Mouse (Mus musculus) cerebellum, postnatal 4 days (tissue): Measurements from ENCODE around the gene Tuft1.
A peak's percentile ranks its signal among the peaks of the same experiment; 100 is the strongest.
"Not testable (repeated sequence)": the region's sequence is repeated elsewhere in the genome, so short reads cannot be mapped to it uniquely, and the experiment has no call there.

ENCODE experiments used
- DNase-seq, 2 experiments: peaks; one replicate each; pipeline ENCODE4 v3.0.0; 2022; ENCODE audit warnings: low spot score in 2 of 2, mixed read lengths in 1 of 2

The Tuft1 gene

DNA sequence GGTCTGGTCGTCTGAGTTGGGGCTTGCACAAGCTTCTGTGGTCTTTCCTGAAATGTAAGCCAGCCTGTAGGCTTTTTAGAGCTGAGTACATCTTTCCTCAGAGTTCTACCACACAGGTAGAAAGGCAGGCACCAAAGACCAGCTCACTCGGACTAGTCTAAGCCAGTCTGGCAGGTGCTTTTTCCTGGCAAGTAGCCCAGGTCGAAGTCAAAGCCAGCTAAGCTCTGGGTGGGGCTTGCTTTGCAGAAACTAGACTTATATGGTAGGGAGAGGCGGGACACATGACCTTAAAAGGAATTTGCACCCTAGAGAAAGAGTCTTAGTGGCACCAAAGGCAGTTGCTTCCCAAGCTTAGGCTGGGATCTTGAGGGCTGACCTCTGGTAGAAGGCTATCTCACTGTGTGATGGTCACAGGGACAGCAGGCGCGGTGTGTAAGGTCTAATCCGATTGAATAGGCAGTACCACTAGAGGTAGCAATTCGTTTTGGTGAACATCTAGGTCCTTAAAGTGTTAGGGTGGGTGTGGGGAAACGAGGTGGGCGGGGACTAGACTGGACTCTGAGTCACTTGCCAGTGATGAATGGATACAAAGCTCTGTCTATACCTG, 573 bp upstream of the Tuft1 start:
- DNase-seq: not testable (repeated sequence)

DNA sequence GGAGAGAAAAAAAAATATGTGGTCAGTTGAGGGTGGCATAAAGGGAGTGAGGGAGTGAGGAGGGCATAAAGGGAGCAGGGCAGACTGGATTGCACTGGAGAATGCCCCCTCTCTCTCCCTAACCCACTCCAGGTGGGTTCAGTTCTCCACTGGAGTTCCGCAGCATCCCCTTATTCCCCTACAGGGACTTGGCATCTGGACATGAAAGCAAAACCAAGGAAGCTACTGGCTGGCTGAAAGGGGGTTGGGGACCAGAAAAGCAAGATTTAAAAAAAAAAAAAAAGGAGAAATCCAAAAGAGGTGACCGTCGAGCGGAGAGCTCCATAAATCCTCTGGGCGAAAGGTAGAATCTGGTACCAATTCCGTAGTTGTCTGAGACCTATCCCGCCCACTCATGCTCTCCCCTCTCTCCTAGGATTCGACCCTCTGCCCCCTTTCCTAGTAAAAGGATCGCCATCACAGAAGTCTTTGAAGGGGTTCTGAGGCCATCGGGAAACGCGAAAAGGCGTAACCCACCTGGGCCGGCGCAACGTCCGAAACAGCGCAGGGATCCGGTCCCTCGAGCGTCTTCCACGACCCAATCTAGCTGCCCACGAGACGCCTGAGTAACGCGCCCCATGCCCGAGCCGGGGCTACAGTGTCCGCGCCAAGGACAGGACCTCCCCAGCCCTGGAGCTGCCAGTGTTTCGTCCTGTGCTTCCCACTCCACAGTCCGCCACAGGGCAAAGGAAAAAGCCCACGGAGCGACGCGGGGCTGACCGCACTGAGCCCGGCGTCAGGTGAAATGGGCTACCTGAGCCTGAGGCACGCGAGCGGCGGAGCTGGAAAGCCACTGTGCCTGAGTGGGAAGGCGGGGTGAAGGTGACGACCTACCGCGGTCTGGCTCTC, 576 bp downstream of the Tuft1 start:
- not testable (repeated sequence) for DNase-seq

DNA sequence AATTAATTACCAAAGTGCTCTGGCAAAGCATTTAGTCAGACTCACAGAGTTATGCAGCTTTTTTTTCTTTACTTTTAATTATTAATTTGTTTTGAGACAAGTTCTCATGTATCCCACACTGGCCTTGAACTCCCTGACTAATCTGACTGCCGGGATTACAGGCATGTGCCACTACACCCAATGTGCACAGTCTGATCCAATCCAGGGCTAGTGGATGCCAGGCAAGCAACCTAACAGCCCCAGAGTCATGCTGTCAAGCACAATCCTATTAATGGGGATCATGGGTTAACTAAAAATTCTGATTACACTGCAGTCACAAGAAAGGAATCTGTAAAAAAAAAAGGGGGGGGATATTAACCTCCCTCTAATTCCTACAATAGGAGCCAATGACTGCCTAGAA, 4.7 kb downstream of the Tuft1 start:
- not testable (repeated sequence) for DNase-seq

DNA sequence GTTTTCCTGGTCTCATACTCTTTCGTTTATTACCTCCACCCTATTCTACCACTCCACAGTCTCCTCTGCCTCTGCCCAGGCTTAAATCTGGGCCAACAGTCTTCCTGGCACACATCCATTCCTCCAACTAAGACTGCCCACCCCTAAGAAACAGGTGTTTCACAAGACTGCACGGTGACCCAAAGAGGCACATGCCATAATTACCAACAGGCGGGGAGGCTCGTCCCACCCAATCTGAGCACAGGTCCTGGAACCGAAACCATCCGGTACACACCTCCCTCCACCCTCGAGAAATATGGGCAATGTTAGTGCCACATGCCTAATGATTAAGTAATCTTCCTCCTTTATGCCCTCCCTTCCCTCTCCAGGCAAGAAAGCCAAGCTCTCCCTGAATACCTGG, 8.3 kb downstream of the Tuft1 start:
- DNase-seq: no peak

DNA sequence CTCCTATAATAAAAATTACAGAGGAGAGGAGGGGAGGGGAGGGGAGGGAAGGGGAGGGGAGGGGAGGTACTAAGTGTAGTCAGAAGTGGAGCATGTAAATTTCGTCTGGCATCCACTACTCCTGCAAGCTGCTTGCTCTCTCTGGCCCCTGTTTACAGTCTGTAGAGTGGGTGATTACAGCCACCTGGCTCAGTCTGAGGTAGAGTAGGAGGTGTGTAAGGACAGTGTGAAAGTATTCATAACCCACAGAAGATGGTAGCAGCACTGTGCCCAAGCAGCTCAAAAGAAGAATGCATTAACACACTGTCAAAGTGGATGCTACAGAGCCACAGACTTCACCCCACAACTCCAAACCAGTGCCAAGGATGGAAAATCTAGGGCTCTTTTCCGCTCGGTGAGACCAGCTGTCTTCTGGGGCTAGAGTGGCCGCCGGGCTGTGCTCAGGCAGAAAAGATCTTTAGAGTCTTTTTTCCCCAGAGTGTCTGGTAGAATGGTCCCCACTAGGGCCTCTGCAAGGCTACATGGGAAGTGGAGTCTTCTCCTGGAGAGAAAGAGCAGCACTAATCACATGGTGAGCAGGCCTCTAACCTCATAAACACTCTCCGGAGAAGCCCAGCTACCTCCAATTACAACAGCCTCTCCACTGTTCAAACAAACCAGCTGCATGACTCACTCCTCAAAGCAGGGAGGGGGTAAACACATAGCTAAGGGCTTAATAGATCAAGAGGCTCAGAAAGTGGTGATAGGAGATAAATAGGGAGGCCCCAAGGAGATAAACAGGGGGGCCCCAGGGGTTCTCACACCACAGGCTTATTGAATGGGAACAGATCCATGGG, 9.7 kb downstream of the Tuft1 start:
- no peak for DNase-seq

DNA sequence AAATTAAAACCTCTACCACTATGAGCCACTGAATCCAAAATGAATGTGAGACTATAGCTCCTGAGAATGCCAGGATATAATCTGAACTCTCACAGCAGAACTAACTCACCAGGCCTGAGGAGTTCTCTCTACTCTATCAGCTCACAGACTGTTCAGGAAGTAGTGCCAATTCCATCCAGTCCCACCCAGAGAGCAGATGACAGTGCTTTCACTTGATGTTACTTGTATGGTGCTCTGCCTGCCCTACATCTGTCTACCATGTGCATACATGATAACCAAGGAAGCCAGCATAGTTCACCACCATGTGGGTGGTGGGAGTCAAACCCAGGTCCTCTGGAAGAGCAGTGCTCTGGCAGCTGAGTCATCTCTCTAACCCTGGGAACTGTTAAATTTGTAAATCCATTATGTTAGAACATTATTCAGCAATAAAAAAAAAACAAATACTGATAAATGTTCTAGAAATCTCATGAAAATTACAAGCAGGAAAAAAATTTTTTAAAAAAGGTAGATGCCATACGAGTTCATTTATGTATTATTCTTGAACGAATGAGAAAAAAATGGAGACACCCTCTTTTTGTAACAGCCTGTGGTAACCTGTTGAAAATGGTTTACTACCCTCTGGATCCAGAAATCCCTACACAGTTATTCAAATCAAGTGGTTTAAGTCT, 16.0 kb downstream of the Tuft1 start, which contains the start of gene Gm10972:
Gene Gm10972, plus strand, starts transcription at position 618 of the 668 bp plus-strand sequence.
- not testable (repeated sequence) for DNase-seq

DNA sequence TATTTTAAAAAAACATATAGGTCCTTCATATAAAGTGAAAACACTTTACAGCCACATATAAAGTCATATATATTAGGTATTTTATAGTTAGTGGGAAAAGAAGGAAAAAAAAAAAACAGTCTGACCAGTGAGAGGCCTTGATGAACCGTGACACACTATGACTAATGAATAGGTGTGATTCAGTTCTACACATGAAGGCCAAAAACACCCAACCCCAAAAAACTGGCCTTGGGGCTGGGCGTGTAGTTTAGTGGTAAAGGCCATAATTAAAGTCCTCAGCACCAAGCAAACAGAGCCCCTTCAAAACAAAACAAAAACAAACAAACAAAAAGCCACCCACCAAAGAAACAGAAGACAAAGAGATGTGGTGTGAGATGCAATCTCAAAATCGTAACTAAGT, 28.8 kb downstream of the Tuft1 start:
- DNase-seq: no peak

DNA sequence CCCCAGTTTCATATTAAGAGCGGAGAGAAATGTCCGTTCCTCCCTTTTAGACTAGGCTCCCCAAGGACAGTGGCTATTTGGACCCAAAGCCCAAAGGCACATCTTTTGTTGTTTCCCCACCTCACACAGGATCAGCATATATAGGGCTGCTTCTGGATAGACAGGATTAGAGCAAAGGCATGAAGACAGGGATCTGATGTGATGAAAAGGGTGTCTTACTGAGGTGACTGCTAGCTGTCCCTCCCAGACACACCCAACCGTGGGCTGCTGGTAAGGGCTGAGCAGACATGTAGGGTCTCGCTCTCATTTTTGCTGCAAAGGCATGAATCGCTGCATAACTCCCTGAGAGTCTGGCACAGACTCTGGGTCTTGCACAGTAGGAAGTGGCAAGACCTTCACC, 30.0 kb downstream of the Tuft1 start:
- no peak for DNase-seq

DNA sequence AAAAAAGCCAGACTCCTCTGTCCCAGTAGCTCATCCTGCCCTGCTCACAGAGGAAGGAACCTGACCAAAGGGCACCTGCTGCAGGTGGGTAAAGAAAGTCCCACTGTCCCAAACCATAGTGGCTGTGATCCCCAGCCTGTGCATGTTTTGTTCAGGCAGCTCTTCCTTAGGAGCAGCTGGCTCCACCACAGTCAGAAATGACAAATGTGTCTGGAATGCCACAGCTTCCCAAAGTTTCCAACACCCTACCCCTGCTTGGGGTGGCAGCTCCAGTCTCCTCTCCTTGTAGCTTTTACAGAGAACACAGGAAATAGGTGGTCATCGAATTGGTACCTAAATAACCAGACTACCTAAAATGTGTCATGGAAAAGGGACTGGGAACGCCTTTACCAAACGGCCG, 34.4 kb downstream of the Tuft1 start:
- no peak for DNase-seq

DNA sequence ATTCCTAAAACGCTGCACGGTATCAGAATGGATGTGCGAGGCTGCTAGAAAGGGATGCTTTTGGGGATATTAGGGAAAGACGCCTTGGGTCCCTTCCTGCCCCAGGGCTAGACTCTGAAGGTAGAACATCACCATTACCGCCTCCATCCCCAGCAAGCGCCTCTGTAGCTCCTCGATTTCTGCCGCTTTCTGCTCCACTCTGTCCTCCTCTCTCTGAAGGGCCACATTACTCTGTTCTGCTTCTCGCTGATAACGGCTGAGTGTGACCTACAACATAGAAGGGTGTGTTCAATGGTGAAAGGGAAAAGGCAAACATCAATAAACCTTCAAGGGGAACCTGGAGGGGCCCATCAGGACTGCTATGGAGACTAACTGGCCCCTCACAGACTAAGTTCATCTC, 36.1 kb downstream of the Tuft1 start:
- no peak for DNase-seq

DNA sequence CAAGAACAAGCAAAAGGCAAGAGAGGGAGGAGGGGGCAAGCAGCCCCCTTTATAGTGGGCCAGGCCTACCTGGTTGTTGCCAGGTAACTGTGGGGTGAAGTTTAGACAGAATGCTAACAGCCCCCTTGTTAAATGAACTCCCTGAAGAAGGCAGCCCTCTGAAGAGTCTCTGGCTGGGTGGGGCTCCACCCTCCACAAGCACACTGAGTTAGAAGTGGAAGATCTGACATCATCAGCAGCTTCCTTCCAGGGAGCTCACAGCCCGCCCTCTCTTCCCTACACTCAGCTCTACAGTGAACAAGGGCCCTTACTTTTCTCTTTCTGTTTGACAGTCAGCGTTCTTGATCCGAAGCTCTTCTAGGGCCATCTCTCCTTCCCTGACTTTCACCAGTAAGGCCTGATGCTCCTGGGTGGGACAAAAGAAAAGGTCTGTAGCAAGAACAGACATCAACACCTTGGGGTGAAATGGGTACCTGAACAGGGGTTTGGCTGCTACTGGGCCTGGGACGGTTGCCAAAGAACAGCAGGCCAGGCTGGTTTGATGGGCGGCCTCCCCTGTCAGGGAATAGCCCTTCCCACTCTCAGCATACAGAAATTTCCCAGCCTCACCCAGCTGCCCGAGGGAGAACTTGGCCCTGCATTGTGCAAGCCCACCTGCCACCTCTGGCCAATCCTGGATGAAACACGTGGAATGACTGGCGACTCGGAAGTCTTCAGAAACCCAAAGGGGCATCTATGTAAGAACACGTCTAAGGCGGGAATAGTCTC, 36.7 kb downstream of the Tuft1 start:
- no peak for DNase-seq

DNA sequence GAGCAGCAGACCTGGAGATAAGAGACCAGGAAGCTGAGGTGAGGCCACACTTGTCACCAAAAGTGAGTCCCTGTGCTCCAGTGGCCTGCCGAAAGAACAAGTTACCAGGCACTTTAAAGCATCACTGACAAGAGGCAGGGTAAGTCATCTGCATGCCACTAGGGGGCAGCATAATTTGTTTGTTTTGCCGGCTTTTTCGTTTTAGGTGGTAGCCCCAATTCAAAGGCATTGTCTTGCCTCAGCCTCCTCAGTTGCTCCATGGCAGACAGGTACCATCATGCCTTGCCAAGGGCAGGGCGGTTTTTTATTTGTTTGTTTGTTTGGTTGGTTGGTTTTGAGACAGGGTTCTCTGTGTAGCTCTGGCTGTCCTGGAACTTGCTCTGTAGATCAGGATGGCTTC, 42.0 kb downstream of the Tuft1 start:
- DNase-seq: no peak

DNA sequence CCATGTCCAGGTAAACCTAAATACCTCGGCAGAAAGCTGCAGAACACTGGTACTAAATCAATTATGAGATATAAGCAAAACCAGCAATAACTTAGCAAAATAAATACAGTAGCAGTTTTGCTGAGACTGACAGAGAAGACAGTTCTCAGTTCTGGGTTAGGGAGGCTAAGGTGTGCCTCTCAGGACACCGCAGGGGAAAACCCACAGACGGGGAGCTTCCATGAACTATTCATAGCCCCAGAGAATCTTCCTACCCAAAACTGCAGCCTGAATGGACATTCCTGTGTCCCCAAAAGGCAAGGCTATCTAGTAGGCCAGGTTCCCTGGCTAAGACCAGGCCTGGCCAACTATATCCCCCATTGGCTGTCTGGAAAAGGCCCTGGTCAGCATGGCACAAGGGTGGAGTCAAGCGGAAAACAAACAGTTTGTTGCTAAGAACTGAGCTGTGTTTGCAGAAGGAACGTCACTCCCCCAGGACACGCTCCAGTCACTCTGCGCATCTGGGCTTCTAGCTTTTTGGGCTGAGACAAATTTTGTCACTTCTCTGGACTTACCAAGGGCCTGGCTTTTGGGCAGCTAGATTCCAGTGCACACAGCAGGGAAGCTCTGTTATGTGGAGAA, 45.3 kb downstream of the Tuft1 start:
- DNase-seq: no peak

DNA sequence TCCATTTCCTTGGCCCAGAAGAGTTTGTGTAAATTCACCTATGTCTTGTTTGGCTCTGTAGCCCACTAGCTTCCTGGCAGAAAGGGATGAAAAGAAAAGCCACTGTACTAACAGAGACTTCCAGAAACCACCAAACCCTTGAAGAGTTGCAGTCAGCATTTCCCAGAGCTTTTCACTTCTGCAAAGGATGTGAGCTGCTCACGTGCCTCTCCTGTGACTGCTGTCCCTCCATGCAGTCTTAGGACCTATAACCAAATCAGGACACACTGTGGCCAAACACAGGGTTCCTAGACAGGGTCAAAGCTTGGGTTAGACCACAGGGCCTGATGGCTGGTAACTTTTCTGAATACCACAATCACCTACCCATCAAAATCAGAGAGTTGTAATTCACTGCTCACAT, 46.4 kb downstream of the Tuft1 start:
- no peak for DNase-seq

DNA sequence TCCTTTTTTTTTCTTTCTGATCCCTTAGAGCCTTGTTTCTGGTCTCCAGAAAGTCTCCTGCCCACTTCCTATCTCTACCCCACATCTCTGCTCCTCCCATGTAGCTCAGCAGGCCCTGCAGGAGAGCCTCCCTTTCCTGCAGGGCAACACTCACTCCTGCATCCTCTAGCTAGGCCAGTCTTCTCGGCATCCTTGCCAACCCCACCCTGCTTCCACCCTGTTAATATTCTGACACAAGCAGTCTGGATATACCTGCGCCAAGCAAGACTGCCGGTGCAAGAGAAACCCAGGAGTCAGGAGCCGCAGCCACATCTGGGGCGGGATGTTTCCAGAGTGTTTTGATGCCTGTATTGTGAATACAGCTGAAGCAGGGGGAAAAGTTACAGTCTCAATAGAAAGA, 46.8 kb downstream of the Tuft1 start:
- DNase-seq: no peak

DNA sequence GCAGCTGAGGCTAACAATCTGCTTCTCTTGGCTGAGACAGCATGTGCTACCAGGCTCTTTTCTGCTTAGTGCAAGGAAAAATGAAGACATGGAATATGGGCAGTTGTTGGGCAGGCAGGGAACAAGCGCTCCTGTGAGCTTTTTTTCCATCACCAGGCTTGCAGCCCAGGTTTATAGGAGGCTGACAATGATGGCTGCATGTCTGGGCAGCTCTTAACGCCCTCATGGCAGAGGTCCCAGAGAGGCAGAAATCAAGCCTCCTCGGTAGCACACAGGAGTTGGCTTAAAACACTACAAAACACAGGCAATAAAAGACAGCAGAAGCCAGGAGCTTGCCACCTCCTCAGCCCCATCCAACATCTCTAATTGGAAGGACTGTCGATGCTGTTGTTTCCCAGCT, 47.3 kb downstream of the Tuft1 start:
- no peak for DNase-seq

DNA sequence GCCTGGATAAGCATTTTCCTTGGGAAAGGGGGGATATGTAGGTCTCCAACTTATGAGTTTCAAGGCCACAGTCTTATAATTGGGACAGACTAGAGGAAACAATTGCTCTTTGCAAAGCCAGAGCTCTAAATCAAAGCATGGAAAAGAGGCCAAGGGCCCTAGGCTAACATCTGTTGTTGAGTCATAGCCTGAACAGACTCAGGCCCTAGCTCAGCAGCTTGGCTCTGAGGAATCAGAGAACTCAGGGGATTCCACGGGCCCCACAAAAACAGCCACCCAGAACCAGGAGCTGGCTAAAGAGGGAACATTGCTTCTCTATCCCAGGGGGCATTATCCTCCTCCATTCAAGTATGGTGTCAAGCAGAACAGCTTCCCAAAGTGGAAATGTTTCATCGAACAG, 48.1 kb downstream of the Tuft1 start:
- DNase-seq: no peak

DNA sequence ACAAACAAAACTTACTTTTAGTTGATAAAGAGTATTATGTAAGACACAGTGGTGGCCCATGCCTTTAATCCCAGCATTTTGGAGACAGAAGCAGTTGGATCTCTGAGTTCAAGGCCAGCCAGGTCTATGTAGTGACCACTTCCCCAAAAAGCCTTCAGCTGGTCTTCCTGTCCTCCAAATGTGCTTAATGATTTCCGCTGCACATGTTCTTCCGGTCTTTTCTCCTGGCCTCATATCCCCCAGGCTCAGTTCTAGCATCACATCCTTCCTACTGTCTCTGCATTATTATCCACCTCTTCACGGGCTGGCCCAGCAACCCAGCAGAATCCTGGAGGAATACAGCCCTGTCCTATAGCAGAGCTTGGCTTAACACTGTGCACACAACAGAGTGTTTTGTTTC, 49.1 kb downstream of the Tuft1 start:
- DNase-seq: no peak

DNA sequence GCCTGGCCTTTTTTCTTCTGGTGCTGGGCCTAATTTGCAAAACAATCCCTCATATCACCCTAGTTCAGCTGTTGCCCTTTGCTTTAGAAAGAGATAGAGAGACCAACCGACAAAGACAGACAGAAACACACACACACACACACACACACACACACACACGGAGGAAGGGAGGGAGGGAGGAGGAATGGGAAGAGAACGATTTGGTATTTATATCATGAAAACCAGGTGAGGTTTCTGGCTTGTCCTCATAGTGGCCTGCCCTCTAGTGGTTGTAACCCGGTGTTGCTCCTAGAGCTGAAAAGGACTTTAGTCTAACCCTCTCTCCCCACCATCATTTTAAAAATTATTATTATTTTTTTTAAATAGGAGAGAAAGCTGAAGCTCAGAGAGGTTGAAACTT, 56.7 kb downstream of the Tuft1 start:
- peak in 1 of 2 experiments; percentile 38 for DNase-seq

DNA sequence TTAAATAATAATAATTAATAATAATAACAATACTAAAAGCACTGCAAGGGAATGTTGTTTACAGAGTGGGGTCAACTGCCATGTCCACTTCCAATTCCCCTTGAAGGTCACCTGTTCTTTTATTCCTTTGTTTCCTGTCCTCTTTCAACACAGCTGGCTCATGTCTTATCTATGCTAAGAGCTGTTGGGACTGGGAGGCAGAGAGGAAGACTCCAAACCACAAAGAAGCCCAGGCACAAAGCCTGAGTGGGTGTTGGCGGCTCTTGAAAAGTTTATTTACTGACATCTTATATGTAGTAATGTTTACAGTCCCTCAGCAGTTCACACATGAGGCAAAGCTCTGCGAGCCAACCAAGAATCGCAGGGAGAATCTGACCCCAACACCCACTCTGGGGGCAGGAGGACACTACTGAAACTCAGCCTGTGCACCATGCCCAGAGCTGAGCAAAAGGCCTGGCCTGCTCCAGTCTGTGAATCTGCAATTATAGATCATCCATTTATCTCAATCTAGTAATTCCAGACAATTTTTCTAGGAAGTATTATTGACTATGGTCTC, 61.4 kb downstream of the Tuft1 start:
- DNase-seq: no peak
